Mouse (Mus musculus) forebrain, embryonic 13.5 days (tissue): ENCODE data around the gene Vps50. TPM values are rescaled to one million over a fixed set of nuclear protein-coding genes. Genes with fewer than 3 reads are reported as not detected.
"Not testable (repeated sequence)": the region's sequence is repeated elsewhere in the genome, so short reads cannot be mapped to it uniquely, and the experiment has no call there.

Experiments used
- ATAC-seq: fragments of 200-750 bp; cut with Nextera tagmentation; 2 replicates; pipeline ENCODE4 v1.8.0; 2017
- H3K27ac ChIP-seq: fragments of 300-500 bp; sonication (generic); 2 replicates; pipeline ENCODE4 v1.5.1; 2015; ENCODE audit warnings: inconsistent platforms, mild to moderate bottlenecking, moderate library complexity
- H3K27me3 ChIP-seq: fragments of 300-500 bp; sonication (generic); 2 replicates; pipeline ENCODE4 v1.6.1; 2015; ENCODE audit warnings: mild to moderate bottlenecking, inconsistent platforms
- H3K36me3 ChIP-seq: fragments of 300-500 bp; sonication (generic); 2 replicates; pipeline ENCODE4 v1.6.1; 2015; ENCODE audit warnings: mild to moderate bottlenecking, inconsistent platforms; ENCODE audit not compliant: poor library complexity, severe bottlenecking
- H3K4me1 ChIP-seq: fragments of 300-500 bp; sonication (generic); 2 replicates; pipeline ENCODE4 v1.6.1; 2015; ENCODE audit warnings: inconsistent platforms
- H3K4me2 ChIP-seq: fragments of 300-500 bp; sonication (generic); 2 replicates; pipeline ENCODE4 v1.6.1; 2015; ENCODE audit warnings: inconsistent platforms, mild to moderate bottlenecking, moderate library complexity
- H3K4me3 ChIP-seq: fragments of 300-500 bp; sonication (generic); 2 replicates; pipeline ENCODE4 v1.5.1; 2015; ENCODE audit warnings: mild to moderate bottlenecking, inconsistent platforms
- H3K9ac ChIP-seq: fragments of 300-500 bp; sonication (generic); 2 replicates; pipeline ENCODE4 v1.6.1; 2015; ENCODE audit warnings: mild to moderate bottlenecking, inconsistent platforms
- H3K9me3 ChIP-seq: fragments of 300-500 bp; sonication (generic); replicated peaks from 2 replicates; pipeline ENCODE4 v1.6.1; 2016; ENCODE audit warnings: inconsistent platforms
- WGBS: fragments of 180-500 bp; shearing (Covaris S2); methylation state at CpG from one replicate; pipeline ENCODE4 v1.1.7; 2015; 5-methylcytosine and 5-hydroxymethylcytosine counted together
- polyA plus RNA-seq: library from polyadenylated mRNA; unstranded; fragments of >200 nt; fragmentation: Nextera tagmentation; extraction: Ambion mirVana; gene quantifications from 2 replicates; pipeline ENCODE4 v1.2.1, GENCODE M21; 2015

Gene Vps50
- polyA plus RNA-seq, 1 experiment from 2014 or later, result 48.5 TPM

GRCm38 (mm10) chr6:3496210-3496609 lies 2.0 kb upstream of the Vps50 start:
- H3K27me3 ChIP-seq, result no peaks in the 10 kb centered on the region
- no peak overlapping the region for H3K4me2 ChIP-seq
- H3K36me3 ChIP-seq, result no peaks in the 10 kb centered on the region
- H3K27ac ChIP-seq, result no peak overlapping the region
- WGBS, result 1% methylated on average over 2 of the region's 2 CpGs
- no peak overlapping the region for H3K4me3 ChIP-seq
- H3K4me1 ChIP-seq, result peaks cover 12% of the 10 kb centered on the region
- H3K9ac ChIP-seq, result no peak overlapping the region
- ATAC-seq, result no peak
- no peaks in the 10 kb centered on the region for H3K9me3 ChIP-seq

GRCm38 (mm10) chr6:3500286-3500685 lies 2.1 kb downstream of the Vps50 start:
- no peak for ATAC-seq
- H3K4me3 ChIP-seq, result no peak overlapping the region
- H3K4me1 ChIP-seq, result peaks cover 12% of the 10 kb centered on the region
- WGBS, result 90% methylated on average over 3 of the region's 3 CpGs
- H3K4me2 ChIP-seq, result no peak overlapping the region
- no peaks in the 10 kb centered on the region for H3K36me3 ChIP-seq
- H3K27ac ChIP-seq, result no peak overlapping the region
- H3K27me3 ChIP-seq, result no peaks in the 10 kb centered on the region
- no peaks in the 10 kb centered on the region for H3K9me3 ChIP-seq
- H3K9ac ChIP-seq, result no peak overlapping the region

- no peak overlapping the region for H3K4me2 ChIP-seq
- no peaks in the 10 kb centered on the region for H3K9me3 ChIP-seq
- no peaks in the 10 kb centered on the region for H3K36me3 ChIP-seq
- no peak overlapping the region for H3K27ac ChIP-seq
- no peak for ATAC-seq
- 78% methylated on average over 5 of the region's 5 CpGs for WGBS
- no peak overlapping the region for H3K9ac ChIP-seq
- H3K4me3 ChIP-seq, result no peak overlapping the region
- H3K4me1 ChIP-seq, result peaks cover 2% of the 10 kb centered on the region; the same call in 1 of the 2 replicates
- H3K27me3 ChIP-seq, result no peaks in the 10 kb centered on the region
Observed at GRCm38 (mm10) chr6:3505289-3505688, 7.1 kb downstream of the Vps50 start.

DNA sequence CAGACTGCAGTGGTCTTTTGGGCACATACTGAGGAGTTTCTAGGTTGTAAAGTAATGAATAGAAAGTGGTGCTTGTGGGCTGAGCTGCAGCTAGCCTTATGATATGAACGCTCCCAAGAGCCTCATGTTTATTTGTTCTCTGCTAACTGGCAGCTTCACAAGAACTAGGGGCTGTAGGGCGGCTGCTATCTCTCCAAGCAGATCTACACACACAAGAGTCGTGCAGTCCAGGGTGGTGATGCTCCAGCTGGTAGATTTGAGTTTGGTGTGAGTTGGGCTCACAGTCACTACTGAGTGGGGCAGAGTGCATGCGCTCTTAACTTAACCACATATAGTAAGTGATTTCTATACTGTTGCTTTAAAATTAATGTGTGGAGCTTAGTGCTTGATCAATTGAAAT lies 8.9 kb downstream of the Vps50 start:
- Histone ChIP-seq H3K9ac (no peak overlapping the region), H3K36me3 (no peaks in the 10 kb centered on the region), H3K27ac (no peak overlapping the region), H3K4me1 (peaks cover 15% of the 10 kb centered on the region), H3K4me2 (no peak overlapping the region), H3K9me3 (no peaks in the 10 kb centered on the region), H3K4me3 (no peak overlapping the region), H3K27me3 (no peaks in the 10 kb centered on the region)
- WGBS, result 86% methylated on average over 4 of the region's 4 CpGs
- no peak for ATAC-seq

DNA sequence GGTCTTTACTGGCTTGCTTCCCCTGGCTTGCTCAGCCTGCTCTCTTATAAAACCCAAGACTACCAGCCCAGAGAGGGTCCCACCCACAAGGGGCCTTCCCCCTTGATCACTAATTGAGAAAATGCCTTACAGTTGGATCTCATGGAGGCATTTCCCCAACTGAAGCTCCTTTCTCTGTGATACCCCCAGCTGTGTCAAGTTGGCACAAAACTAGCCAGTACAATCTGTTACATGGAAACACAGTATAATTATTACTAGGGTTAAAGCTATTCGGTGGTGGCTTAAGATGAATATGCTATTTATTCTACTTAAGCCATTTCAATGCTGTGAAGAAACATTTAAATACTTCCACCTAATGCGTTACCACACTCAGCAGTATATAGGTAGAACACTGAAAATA lies 10.0 kb downstream of the Vps50 start:
- not testable (repeated sequence) for H3K27me3 ChIP-seq, H3K36me3 ChIP-seq, H3K9me3 ChIP-seq, H3K4me2 ChIP-seq, ATAC-seq, H3K9ac ChIP-seq, H3K27ac ChIP-seq, H3K4me3 ChIP-seq
- H3K4me1 ChIP-seq, result peaks cover 23% of the 10 kb centered on the region
- WGBS, result 86% methylated on average over 2 of the region's 2 CpGs

- Histone ChIP-seq H3K27me3 (no peaks in the 10 kb centered on the region), H3K9me3 (no peaks in the 10 kb centered on the region), H3K4me3 (no peak overlapping the region), H3K4me2 (no peak overlapping the region), H3K36me3 (no peaks in the 10 kb centered on the region), H3K4me1 (peaks cover 26% of the 10 kb centered on the region), H3K9ac (no peak overlapping the region), H3K27ac (no peak overlapping the region)
- 8% methylated on average over 2 of the region's 2 CpGs for WGBS
- peak; percentile 54 for ATAC-seq
Observed at GRCm38 (mm10) chr6:3509782-3510181, 11.6 kb downstream of the Vps50 start.

DNA sequence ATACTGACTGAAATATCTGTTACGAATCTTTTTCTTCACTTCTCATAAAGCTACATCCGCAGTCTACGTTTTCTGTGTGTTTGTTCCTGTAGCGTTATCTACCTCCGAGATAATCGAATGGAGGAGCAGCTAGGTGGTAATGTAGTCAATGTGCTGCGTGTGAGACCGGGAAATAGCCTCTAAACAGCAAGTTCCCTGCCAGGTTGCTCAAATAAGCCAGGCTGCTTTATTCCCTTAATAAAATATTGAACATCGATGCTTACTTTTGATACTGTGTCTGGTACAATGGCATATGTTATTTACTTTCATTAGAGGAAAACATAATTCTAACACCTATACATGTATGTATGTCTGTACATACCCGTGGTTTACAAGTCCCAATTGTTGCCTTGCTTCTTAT lies 12.9 kb downstream of the Vps50 start:
- no peak overlapping the region for H3K4me3 ChIP-seq
- no peak for ATAC-seq

DNA sequence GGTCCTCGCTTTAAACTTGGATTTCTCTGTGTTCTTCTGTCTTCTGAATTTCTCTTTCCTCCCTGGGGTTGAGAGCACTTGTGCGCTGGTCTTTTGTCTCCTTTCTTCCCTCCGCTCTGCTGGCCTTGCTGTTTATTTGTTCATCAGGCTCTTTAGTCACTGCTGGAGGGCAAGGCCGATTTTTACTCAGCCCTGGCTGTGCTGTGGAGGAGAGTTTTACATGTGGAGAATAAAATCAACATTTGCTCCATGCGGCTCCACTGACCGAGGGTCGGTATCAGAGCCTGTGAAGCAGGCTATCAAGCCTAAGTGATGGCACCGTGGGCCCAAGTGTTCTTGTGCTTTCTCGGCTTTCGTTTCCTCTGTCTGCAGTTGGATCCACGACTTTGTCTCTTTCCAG lies 13.4 kb downstream of the Vps50 start:
- Histone ChIP-seq H3K9ac (peak overlapping the region; percentile 66), H3K4me2 (peak overlapping the region; percentile 55), H3K4me3 (peak overlapping the region; percentile 18; the same call in 1 of the 2 replicates), H3K4me1 (peaks cover 26% of the 10 kb centered on the region), H3K27me3 (no peaks in the 10 kb centered on the region), H3K27ac (peak overlapping the region; percentile 83), H3K9me3 (no peaks in the 10 kb centered on the region), H3K36me3 (no peaks in the 10 kb centered on the region)
- peak; percentile 68 for ATAC-seq
- WGBS, result 18% methylated on average over 11 of the region's 11 CpGs

More for the DNA sequence above, 12.9 kb downstream of the Vps50 start:
- Histone ChIP-seq H3K27me3 (no peaks in the 10 kb centered on the region), H3K27ac (peak overlapping the region; percentile 83), H3K4me1 (peaks cover 26% of the 10 kb centered on the region), H3K36me3 (no peaks in the 10 kb centered on the region), H3K9ac (peak overlapping the region; percentile 66), H3K9me3 (no peaks in the 10 kb centered on the region), H3K4me2 (peak overlapping the region; percentile 55)
- 43% methylated on average over 10 of the region's 10 CpGs for WGBS

- no peaks in the 10 kb centered on the region for H3K27me3 ChIP-seq
- peaks cover 26% of the 10 kb centered on the region for H3K4me1 ChIP-seq
- no peaks in the 10 kb centered on the region for H3K36me3 ChIP-seq
- H3K4me2 ChIP-seq, result no peak overlapping the region
- H3K27ac ChIP-seq, result peak overlapping the region; percentile 73
- H3K4me3 ChIP-seq, result no peak overlapping the region
- WGBS, result 10% methylated on average over 3 of the region's 3 CpGs
- ATAC-seq, result peak; percentile 87
- H3K9me3 ChIP-seq, result no peaks in the 10 kb centered on the region
- H3K9ac ChIP-seq, result no peak overlapping the region
Observed at GRCm38 (mm10) chr6:3512611-3513010, 14.4 kb downstream of the Vps50 start.

DNA sequence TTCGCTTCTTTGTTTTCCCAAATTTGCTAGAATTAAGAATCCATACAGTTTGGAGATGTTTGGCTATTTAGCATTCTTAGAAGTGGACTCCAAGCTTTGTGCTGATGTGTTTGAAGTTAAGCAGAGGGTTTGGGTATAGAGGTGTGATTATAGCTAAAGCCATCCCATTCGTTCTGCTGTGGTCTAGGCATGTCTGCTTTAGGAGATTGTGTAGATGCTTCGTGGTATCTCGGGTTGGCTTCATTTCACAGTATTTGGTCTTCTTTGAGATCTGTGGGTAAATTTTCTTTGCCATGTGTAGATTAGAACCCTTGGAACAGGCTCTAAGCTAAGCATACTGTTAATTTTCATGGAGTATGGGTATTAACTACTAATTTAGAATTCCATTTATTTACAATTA lies 30.0 kb downstream of the Vps50 start:
- H3K36me3 ChIP-seq, result no peaks in the 10 kb centered on the region
- H3K4me2 ChIP-seq, result no peak overlapping the region
- H3K27me3 ChIP-seq, result no peaks in the 10 kb centered on the region
- no peaks in the 10 kb centered on the region for H3K9me3 ChIP-seq
- no peak overlapping the region for H3K4me3 ChIP-seq
- no peak overlapping the region for H3K27ac ChIP-seq
- H3K9ac ChIP-seq, result no peak overlapping the region
- WGBS, result 96% methylated on average over 4 of the region's 4 CpGs
- no peak for ATAC-seq
- peaks cover 6% of the 10 kb centered on the region; the same call in 1 of the 2 replicates for H3K4me1 ChIP-seq

- Histone ChIP-seq H3K4me1 (peaks cover 6% of the 10 kb centered on the region; the same call in 1 of the 2 replicates), H3K9ac (no peak overlapping the region), H3K9me3 (no peaks in the 10 kb centered on the region), H3K4me2 (no peak overlapping the region), H3K27me3 (no peaks in the 10 kb centered on the region), H3K27ac (no peak overlapping the region), H3K4me3 (no peak overlapping the region), H3K36me3 (no peaks in the 10 kb centered on the region)
- ATAC-seq, result no peak
- 10% methylated on average over 5 of the region's 5 CpGs for WGBS
Observed at GRCm38 (mm10) chr6:3531445-3531844, 33.3 kb downstream of the Vps50 start.

- Histone ChIP-seq H3K27ac (no peak overlapping the region), H3K36me3 (no peaks in the 10 kb centered on the region), H3K4me3 (no peak overlapping the region), H3K27me3 (no peaks in the 10 kb centered on the region), H3K9ac (no peak overlapping the region), H3K4me2 (no peak overlapping the region), H3K9me3 (no peaks in the 10 kb centered on the region), H3K4me1 (peaks cover 6% of the 10 kb centered on the region; the same call in 1 of the 2 replicates)
- 45% methylated on average over 1 of the region's 1 CpGs for WGBS
- no peak for ATAC-seq
Observed at GRCm38 (mm10) chr6:3536048-3536447, 37.9 kb downstream of the Vps50 start.

DNA sequence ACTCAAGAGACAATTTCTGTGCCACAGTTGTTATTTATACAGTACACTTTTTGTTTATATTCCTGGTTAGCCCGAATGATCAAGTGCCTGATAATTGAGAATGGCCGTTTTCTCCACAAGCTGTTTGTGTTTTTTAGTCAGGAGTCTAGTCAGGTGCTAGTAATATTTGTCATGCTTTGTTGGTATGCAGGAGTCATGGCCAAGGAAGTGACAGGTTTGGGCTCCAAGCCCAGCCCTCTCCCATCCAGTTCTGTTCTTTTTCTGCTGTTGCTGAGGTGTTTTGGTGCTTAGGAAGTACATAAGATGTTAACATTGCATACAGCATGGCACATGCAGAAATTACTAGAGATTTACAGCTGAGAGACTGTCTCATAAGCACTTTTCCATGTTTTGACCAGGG lies 41.3 kb downstream of the Vps50 start:
- WGBS, result 86% methylated on average over 2 of the region's 2 CpGs
- H3K9me3 ChIP-seq, result no peaks in the 10 kb centered on the region
- no peak overlapping the region for H3K27ac ChIP-seq
- H3K27me3 ChIP-seq, result no peaks in the 10 kb centered on the region
- H3K4me3 ChIP-seq, result no peak overlapping the region
- H3K4me2 ChIP-seq, result no peak overlapping the region
- no peak overlapping the region for H3K9ac ChIP-seq
- no peaks in the 10 kb centered on the region for H3K36me3 ChIP-seq
- H3K4me1 ChIP-seq, result no peaks in the 10 kb centered on the region
- ATAC-seq, result no peak
